Mouse (Mus musculus) intestine, postnatal 0 days (tissue): Measurements from ENCODE around the gene Cwc27. TPM values are rescaled to one million over a fixed set of nuclear protein-coding genes. Genes with fewer than 3 reads are reported as not detected.

Experiments
- ATAC-seq: fragments of 200-750 bp; cut with Nextera tagmentation; 2 replicates; pipeline ENCODE4 v1.8.0; 2017; ENCODE audit warnings: mild to moderate bottlenecking, moderate TSS enrichment, moderate library complexity
- H3K27ac ChIP-seq: fragments of 300-500 bp; sonication (generic); 2 replicates; pipeline ENCODE4 v1.5.1; 2014; ENCODE audit warnings: mild to moderate bottlenecking, low read depth, low read length, moderate library complexity
- H3K27me3 ChIP-seq: fragments of 300-500 bp; sonication (generic); replicated peaks from 2 replicates; pipeline ENCODE4 v1.6.1; 2014; ENCODE audit warnings: low read length, mixed read lengths; ENCODE audit not compliant: control insufficient read depth, insufficient read depth
- H3K36me3 ChIP-seq: fragments of 300-500 bp; sonication (generic); 2 replicates; pipeline ENCODE4 v1.6.1; 2014; ENCODE audit warnings: mild to moderate bottlenecking, moderate library complexity; ENCODE audit not compliant: control insufficient read depth, insufficient read depth
- H3K4me1 ChIP-seq: fragments of 300-500 bp; sonication (generic); replicated peaks from 2 replicates; pipeline ENCODE4 v1.6.1; 2014; ENCODE audit warnings: antibody characterized with exemption, low read length, mixed read lengths; ENCODE audit not compliant: control insufficient read depth, insufficient read depth
- H3K4me2 ChIP-seq: fragments of 300-500 bp; sonication (generic); replicated peaks from 2 replicates; pipeline ENCODE4 v1.6.1; 2014; ENCODE audit warnings: low read depth, mild to moderate bottlenecking, moderate library complexity
- H3K4me3 ChIP-seq: fragments of 300-500 bp; sonication (generic); 2 replicates; pipeline ENCODE4 v1.5.1; 2014; ENCODE audit warnings: low read depth, low read length
- H3K9ac ChIP-seq: fragments of 300-500 bp; sonication (generic); 2 replicates; pipeline ENCODE4 v1.6.1; 2014; ENCODE audit warnings: mild to moderate bottlenecking, low read depth, low read length
- H3K9me3 ChIP-seq: fragments of 300-500 bp; sonication (generic); 2 replicates; pipeline ENCODE4 v1.6.1; 2016; ENCODE audit warnings: mixed run types; ENCODE audit not compliant: control insufficient read depth
- CTCF ChIP-seq: sonication (generic); IDR thresholded peaks from 2 replicates; pipeline ENCODE4 v1.5.1; 2016; ENCODE audit warnings: low read depth, mild to moderate bottlenecking, control low read depth, antibody characterized with exemption, moderate library complexity
- WGBS: fragments of 180-500 bp; shearing (Covaris S2); extraction: QIAGEN DNeasy Blood & Tissue Kit; methylation state at CpG from one replicate; pipeline ENCODE4 v1.1.7; 2014; 5-methylcytosine and 5-hydroxymethylcytosine counted together
- polyA plus RNA-seq: library from polyadenylated mRNA; unstranded; fragments of >200 nt; fragmentation: Nextera tagmentation; extraction: Ambion mirVana; gene quantifications from 2 replicates; pipeline ENCODE4 v1.2.1, GENCODE M21; 2015

Cwc27 gene
- polyA plus RNA-seq, 1 experiment from 2014 or later, result 15.6 TPM

- Histone ChIP-seq H3K9ac (no peak overlapping the region), H3K9me3 (no peaks in the 10 kb centered on the region), H3K4me2 (no peak overlapping the region), H3K36me3 (no peaks in the 10 kb centered on the region), H3K4me1 (peaks cover 3% of the 10 kb centered on the region; the same call in 1 of the 2 replicates), H3K27ac (no peak overlapping the region), H3K4me3 (no peak overlapping the region), H3K27me3 (no peaks in the 10 kb centered on the region)
- 60% methylated on average over 5 of the region's 5 CpGs for WGBS
- no peak for ATAC-seq
- TF ChIP-seq CTCF, result no peak
These were observed 228.6 kb downstream of the Cwc27 start for GRCm38 (mm10) chr13:104588383-104588782.

Other genes with a start within 250 kb of the Cwc27 start
- gene Srek1ip1, start 24.7 kb downstream of the Cwc27 start, polyA plus RNA-seq, result 23.3 and 27.7 TPM in 2 replicates
- 0.25 and 0.67 TPM in 2 replicates for gene Shisal2b, start 46.8 kb upstream of the Cwc27 start, polyA plus RNA-seq
- gene Rgs7bp, start 237.8 kb upstream of the Cwc27 start, polyA plus RNA-seq, result 1.9 and 2.4 TPM in 2 replicates